Comparison of ENCODE assay signal across 9 mouse cellular contexts in the genomic region with DNA sequence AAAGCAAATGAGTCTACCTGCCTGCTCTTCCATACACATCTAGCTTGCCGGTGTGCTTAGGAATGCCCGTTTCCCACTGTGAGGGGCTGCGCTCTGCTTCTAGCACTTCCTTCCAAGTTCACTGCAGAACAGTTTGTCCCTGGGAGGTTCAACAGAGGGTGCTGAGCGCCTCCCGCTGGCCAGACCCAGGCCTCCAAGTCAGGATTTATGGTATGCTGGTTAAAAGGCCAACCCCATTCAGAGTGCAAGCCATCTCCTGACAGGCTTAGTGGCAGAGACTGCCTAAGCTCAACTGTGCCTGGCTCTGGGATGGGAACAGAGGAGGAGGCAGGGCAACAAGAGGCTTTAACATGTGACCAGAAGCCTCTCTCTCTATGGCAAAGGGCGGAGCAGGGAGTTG.
DNase-seq lines count a peak whose midpoint lies in the region; ATAC-seq lines count a peak whose summit lies in the region.
"Had no signal": no experiment of that assay in that cellular context is flagged by ENCODE, and none has a peak within 500 bp of the region (broad histone marks: within the 10 kb centered on the region; RNA-seq: fewer than 3 reads in every experiment).

No protein-coding gene starts in this region.

- ATAC-seq in midbrain, embryonic 13.5 days, result no peak; the same call in 1 of the 2 replicates
- ATAC-seq in forebrain, embryonic 13.5 days, result no peak

- no peak overlapping the region for H3K27ac ChIP-seq in midbrain, embryonic 10.5 days (replicated peaks)
- no peak overlapping the region for H3K27ac ChIP-seq in midbrain, embryonic 13.5 days
- no peak overlapping the region for H3K27ac ChIP-seq in forebrain, embryonic 13.5 days
- H3K27ac ChIP-seq: liver, embryonic 15.5 days had no signal

- no peak overlapping the region for H3K4me2 ChIP-seq in midbrain, embryonic 13.5 days (replicated peaks)
- H3K4me2 ChIP-seq in forebrain, embryonic 13.5 days, result no peak overlapping the region
- H3K4me2 ChIP-seq: liver, embryonic 15.5 days had no signal

- no peak overlapping the region for H3K9ac ChIP-seq in midbrain, embryonic 13.5 days (replicated peaks)
- no peak overlapping the region for H3K9ac ChIP-seq in forebrain, embryonic 13.5 days
- H3K9ac ChIP-seq: liver, embryonic 15.5 days had no signal

- WGBS in midbrain, embryonic 10.5 days, result 31% methylated on average over 6 of the region's 6 CpGs
- 36% methylated on average over 6 of the region's 6 CpGs for WGBS in midbrain, embryonic 13.5 days
- 29% methylated on average over 6 of the region's 6 CpGs for WGBS in forebrain, embryonic 13.5 days

- H3K4me1 ChIP-seq in midbrain, embryonic 10.5 days, result peaks cover 16% of the 10 kb centered on the region
- H3K4me1 ChIP-seq in midbrain, embryonic 13.5 days (replicated peaks), result peaks cover 5% of the 10 kb centered on the region; the same call in 1 of the 2 replicates
- no peaks in the 10 kb centered on the region for H3K4me1 ChIP-seq in forebrain, embryonic 13.5 days

- H3K36me3 ChIP-seq in midbrain, embryonic 10.5 days, result no peaks in the 10 kb centered on the region
- peaks cover 28% of the 10 kb centered on the region for H3K36me3 ChIP-seq in midbrain, embryonic 13.5 days
- peaks cover 16% of the 10 kb centered on the region; the same call in 1 of the 2 replicates for H3K36me3 ChIP-seq in forebrain, embryonic 13.5 days (ENCODE audit: poor library complexity, severe bottlenecking)
- H3K36me3 ChIP-seq: liver, embryonic 15.5 days had no signal

- no peaks in the 10 kb centered on the region for H3K9me3 ChIP-seq in midbrain, embryonic 10.5 days (replicated peaks)
- no peaks in the 10 kb centered on the region for H3K9me3 ChIP-seq in midbrain, embryonic 13.5 days
- H3K9me3 ChIP-seq in forebrain, embryonic 13.5 days (replicated peaks), result no peaks in the 10 kb centered on the region
- H3K9me3 ChIP-seq: liver, embryonic 15.5 days had no signal

- H3K4me3 ChIP-seq in midbrain, embryonic 10.5 days, result no peak overlapping the region
- no peak overlapping the region for H3K4me3 ChIP-seq in midbrain, embryonic 13.5 days (replicated peaks)
- no peak overlapping the region for H3K4me3 ChIP-seq in forebrain, embryonic 13.5 days
- H3K4me3 ChIP-seq: liver, embryonic 15.5 days had no signal

- DNase-seq in midbrain, embryonic 10.5 days (ENCODE audit: low spot score), result peak; percentile 40
- peak; percentile 63 to 68 for DNase-seq in adrenal gland, adult 18-20 months (ENCODE audit: low spot score in 2 of 2)
- peak; percentile 27 for DNase-seq in embryo, embryonic 11.5 days (ENCODE audit: low read depth, low spot score)
- peak; percentile 74 for DNase-seq in heart, postnatal 25 days (ENCODE audit: low spot score)
- peak; percentile 25 for DNase-seq in left cerebral cortex, postnatal 25 days (ENCODE audit: low spot score in 2 of 2)
- DNase-seq in right cerebral cortex, postnatal 14 days, result peak; percentile 31

- intact Hi-C loops in heart, postnatal 25 days (cut with DNase I), result no loop called here
- intact Hi-C loops in left cerebral cortex, postnatal 25 days (cut with DNase I), result no loop called here

- no peaks in the 10 kb centered on the region for H3K27me3 ChIP-seq in midbrain, embryonic 10.5 days (ENCODE audit: low read depth, poor library complexity, severe bottlenecking)
- H3K27me3 ChIP-seq in midbrain, embryonic 13.5 days, result no peaks in the 10 kb centered on the region
- no peaks in the 10 kb centered on the region for H3K27me3 ChIP-seq in forebrain, embryonic 13.5 days
- H3K27me3 ChIP-seq: liver, embryonic 15.5 days had no signal
